In the genomic region with DNA sequence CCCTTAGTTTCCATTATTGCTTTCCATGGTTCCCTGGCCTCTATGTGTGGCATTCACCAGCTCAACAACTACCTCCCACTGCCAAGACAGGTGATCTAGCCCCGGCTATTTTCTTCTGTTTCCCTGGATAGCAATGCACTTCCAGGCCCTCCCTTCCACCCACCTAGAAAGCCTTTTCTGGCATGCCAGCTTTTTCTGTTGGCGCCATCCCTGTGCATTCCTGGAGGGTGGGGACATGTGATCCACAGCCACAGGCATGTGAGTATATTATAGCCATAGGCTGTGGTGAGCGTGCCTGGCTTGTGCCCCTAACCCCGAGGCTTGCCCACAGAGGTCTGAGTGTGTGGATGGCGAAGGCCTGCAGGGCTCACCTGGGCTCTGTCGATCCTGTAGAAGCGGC, we compare ENCODE assay signal across 21 mouse cellular contexts. TPM values are rescaled to one million over a fixed set of nuclear protein-coding genes. Genes with fewer than 3 reads are reported as not detected.
A peak's percentile ranks its signal among the peaks of the same experiment; 100 is the strongest.
DNase-seq lines count a peak whose midpoint lies in the region; ATAC-seq lines count a peak whose summit lies in the region.
"Had no signal": no experiment of that assay in that cellular context is flagged by ENCODE, and none has a peak within 500 bp of the region (broad histone marks: within the 10 kb centered on the region; RNA-seq: fewer than 3 reads in every experiment).

No protein-coding gene starts in this region.

- DNase-seq in cerebellum, adult 9-10 months, result peak; percentile 46
- DNase-seq in gastrocnemius, postnatal 25 days, result peak; percentile 5
- DNase-seq in gastrocnemius, postnatal 4 days (ENCODE audit: low spot score in 2 of 2), result no peak
- peak; percentile 43 to 57 for DNase-seq in right cerebral cortex, postnatal 10 days (ENCODE audit: low spot score in 2 of 2)
- DNase-seq in right cerebral cortex, postnatal 4 days, result no peak
- DNase-seq in layer of hippocampus, adult 11-12 months (ENCODE audit: low spot score), result no peak
- DNase-seq: adrenal gland, postnatal 25 days; heart, adult 18-20 months; heart, postnatal 14 days; kidney, adult 9 months; kidney, postnatal 14 days; liver, postnatal 0 days had no signal

- no peak for ATAC-seq in cerebellum, adult (ENCODE audit: insufficient number of reproducible peaks, low FRiP score, low TSS enrichment)
- ATAC-seq: forebrain, embryonic 14.5 days; hindbrain, postnatal 0 days; intestine, embryonic 16.5 days; liver, postnatal 0 days; lung, postnatal 0 days had no signal

RNA-seq across cellular contexts. Expression of gene Mdk, which starts 4.1 kb away (rescaled TPM):
- 1 to 10 TPM; 3.3 to 3.4 TPM for total RNA-seq in gastrocnemius, postnatal 25 days (2021)
- total RNA-seq in gastrocnemius, postnatal 4 days (2021), result 100 to 1,000 TPM; 130 to 135 TPM

RNA-seq across cellular contexts. Expression of gene Chrm4, which starts 9.1 kb away (rescaled TPM):
- total RNA-seq in gastrocnemius, postnatal 25 days (2021), result not detected
- total RNA-seq in gastrocnemius, postnatal 4 days (2021), result under 1 TPM; 0.32 to 0.36 TPM
- total RNA-seq: gastrocnemius, adult 18-20 months; heart, adult 18-20 months; heart, postnatal 14 days had no signal

RNA-seq across cellular contexts. Expression of gene Gm9821, which starts 9.3 kb away (rescaled TPM):
- total RNA-seq in gastrocnemius, postnatal 25 days (2021), result not detected
- not detected for total RNA-seq in gastrocnemius, postnatal 4 days (2021)
- total RNA-seq: adrenal gland, postnatal 25 days; gastrocnemius, adult 18-20 months; heart, adult 18-20 months; heart, postnatal 14 days; hindbrain, postnatal 0 days; layer of hippocampus, adult 2 months; layer of hippocampus, postnatal 25 days; left cerebral cortex, postnatal 14 days had no signal

RNA-seq across cellular contexts. Expression of gene Dgkz, which starts 39.5 kb away (rescaled TPM):
- total RNA-seq in gastrocnemius, postnatal 25 days (2021), result 10 to 100 TPM; 32.3 to 34.8 TPM
- total RNA-seq in gastrocnemius, postnatal 4 days (2021), result 100 to 1,000 TPM in 1 of 2 experiments, 10 to 100 TPM in 1; 96.0 to 121 TPM

Comparison
In these comparisons a context has a peak if more than half of its experiments do, and no peak if none do; other contexts are left out.
1. DNase-seq: peak in cerebellum, adult 9-10 months (single experiment), gastrocnemius, postnatal 25 days (single experiment) and right cerebral cortex, postnatal 10 days (2 of 2); none in gastrocnemius, postnatal 4 days (0 of 2), right cerebral cortex, postnatal 4 days (single experiment) and layer of hippocampus, adult 11-12 months (single experiment).
2. RNA of gene Mdk, which starts 4.1 kb away (total RNA-seq): 130 to 135 TPM in gastrocnemius, postnatal 4 days; 3.3 to 3.4 TPM in gastrocnemius, postnatal 25 days; every median in the first group is over 10 times any median in the second.